In genomic region chr11:100852088-100852487, GRCm38 (mm10) we compare ENCODE assay signal across 23 mouse cellular contexts. TPM values are rescaled to one million over a fixed set of nuclear protein-coding genes. Genes with fewer than 3 reads are reported as not detected.
A peak's percentile ranks its signal among the peaks of the same experiment; 100 is the strongest.
DNase-seq lines count a peak whose midpoint lies in the region; ATAC-seq and TF ChIP-seq lines count a peak whose summit lies in the region.
"Had no signal": no experiment of that assay in that cellular context is flagged by ENCODE, and none has a peak within 500 bp of the region (broad histone marks: within the 10 kb centered on the region; RNA-seq: fewer than 3 reads in every experiment).

No protein-coding gene starts in this region.

- no peak overlapping the region for H3K27ac ChIP-seq in forebrain, embryonic 11.5 days (ENCODE audit: low read depth, low read length)
- H3K27ac ChIP-seq in forebrain, embryonic 15.5 days (replicated peaks): no peak overlapping the region
- H3K27ac ChIP-seq in stomach, postnatal 0 days (replicated peaks): no peak overlapping the region
- H3K27ac ChIP-seq: embryonic facial prominence, embryonic 12.5 days had no signal

- H3K36me3 ChIP-seq in forebrain, embryonic 11.5 days (ENCODE audit: control insufficient read depth, insufficient read depth, low read length): no peaks in the 10 kb centered on the region
- H3K36me3 ChIP-seq in forebrain, embryonic 15.5 days: no peaks in the 10 kb centered on the region
- no peaks in the 10 kb centered on the region for H3K36me3 ChIP-seq in stomach, postnatal 0 days (ENCODE audit: control insufficient read depth, insufficient read depth, low read length)
- H3K36me3 ChIP-seq: embryonic facial prominence, embryonic 10.5 days; embryonic facial prominence, embryonic 12.5 days; forebrain, embryonic 12.5 days; G1E had no signal

- H3K9me3 ChIP-seq in forebrain, embryonic 11.5 days (ENCODE audit: control insufficient read depth, low read length): no peaks in the 10 kb centered on the region
- no peaks in the 10 kb centered on the region for H3K9me3 ChIP-seq in forebrain, embryonic 15.5 days
- no peaks in the 10 kb centered on the region for H3K9me3 ChIP-seq in stomach, postnatal 0 days (ENCODE audit: control insufficient read depth, low read length)
- H3K9me3 ChIP-seq: embryonic facial prominence, embryonic 10.5 days; embryonic facial prominence, embryonic 12.5 days; forebrain, embryonic 12.5 days; G1E had no signal

- TF ChIP-seq EP300 in stomach, postnatal 0 days (optimal IDR thresholded peaks at IDR 0.05): no peak

- no peak overlapping the region for H3K9ac ChIP-seq in forebrain, embryonic 11.5 days (ENCODE audit: low read length)
- no peak overlapping the region for H3K9ac ChIP-seq in forebrain, embryonic 15.5 days (replicated peaks)
- H3K9ac ChIP-seq in stomach, postnatal 0 days (ENCODE audit: low read length): no peak overlapping the region
- H3K9ac ChIP-seq: embryonic facial prominence, embryonic 12.5 days; forebrain, embryonic 12.5 days; forebrain, postnatal 0 days had no signal

- no peaks in the 10 kb centered on the region; the same call in 1 of the 2 replicates for H3K4me1 ChIP-seq in forebrain, embryonic 11.5 days (replicated peaks; ENCODE audit: control insufficient read depth, insufficient read depth, low read length)
- peaks cover 26% of the 10 kb centered on the region for H3K4me1 ChIP-seq in forebrain, embryonic 15.5 days
- 0 out of 2 replicates have a peak, but pooled peaks cover 2% of the 10 kb centered on the region for H3K4me1 ChIP-seq in stomach, postnatal 0 days (replicated peaks; ENCODE audit: control insufficient read depth, insufficient read depth)

- peak; percentile 7 for DNase-seq in forebrain, embryonic 11.5 days (ENCODE audit: low spot score)
- peak; percentile 30 for DNase-seq in CD4-positive helper T cell, adult 2 months (ENCODE audit: low read depth, low spot score)
- DNase-seq in induced T-regulatory cell, adult 2 months (ENCODE audit: low read depth): peak; percentile 58
- DNase-seq in stomach, postnatal 0 days (ENCODE audit: low spot score): no peak
- DNase-seq in layer of hippocampus, postnatal 36 days: no peak
- no peak for DNase-seq in spleen, postnatal 36 days (ENCODE audit: low spot score in 2 of 2)
- DNase-seq: adrenal gland, adult 8-10 months; adrenal gland, postnatal 14 days; adrenal gland, postnatal 36 days; cerebellum, adult 11-12 months; cerebellum, adult 2 months; cerebellum, adult 9-10 months; cerebellum, postnatal 10 days; cerebellum, postnatal 25 days; forebrain, postnatal 0 days had no signal

- H3K4me3 ChIP-seq in forebrain, embryonic 11.5 days (ENCODE audit: low read depth, low read length): no peak overlapping the region
- no peak overlapping the region for H3K4me3 ChIP-seq in forebrain, embryonic 15.5 days
- no peak overlapping the region for H3K4me3 ChIP-seq in stomach, postnatal 0 days (ENCODE audit: low read depth, low read length)
- H3K4me3 ChIP-seq: embryonic facial prominence, embryonic 12.5 days; forebrain, embryonic 12.5 days had no signal

- ATAC-seq in forebrain, embryonic 11.5 days (replicated peaks; ENCODE audit: low FRiP score): no peak
- ATAC-seq in forebrain, embryonic 15.5 days (replicated peaks): no peak
- ATAC-seq in stomach, postnatal 0 days (ENCODE audit: low FRiP score, low TSS enrichment): peak; percentile 21; the same call in 1 of the 2 replicates
- ATAC-seq: activated CD4-positive, CD25-positive, alpha-beta regulatory T cell, adult 4 months; forebrain, embryonic 14.5 days; Patski had no signal

- WGBS in forebrain, embryonic 11.5 days: 93% methylated on average over 2 of the region's 2 CpGs
- WGBS in forebrain, embryonic 15.5 days: 95% methylated on average over 2 of the region's 2 CpGs
- WGBS in stomach, postnatal 0 days: 75% methylated on average over 2 of the region's 2 CpGs

- H3K4me2 ChIP-seq in forebrain, embryonic 11.5 days (ENCODE audit: low read depth, low read length, severe bottlenecking): no peak overlapping the region
- no peak overlapping the region for H3K4me2 ChIP-seq in forebrain, embryonic 15.5 days (replicated peaks)
- no peak overlapping the region for H3K4me2 ChIP-seq in stomach, postnatal 0 days (replicated peaks; ENCODE audit: low read depth)

- H3K27me3 ChIP-seq in forebrain, embryonic 11.5 days (ENCODE audit: control insufficient read depth, insufficient read depth, low read length): no peaks in the 10 kb centered on the region
- peaks cover 32% of the 10 kb centered on the region for H3K27me3 ChIP-seq in forebrain, embryonic 15.5 days
- no peaks in the 10 kb centered on the region for H3K27me3 ChIP-seq in stomach, postnatal 0 days (ENCODE audit: control insufficient read depth, insufficient read depth, low read length)
- H3K27me3 ChIP-seq: Patski had no signal

- no peak for TF ChIP-seq CTCF in stomach, postnatal 0 days (IDR thresholded peaks at IDR 0.05; ENCODE audit: low read depth)

RNA-seq across cellular contexts. Expression of gene Stat5b, which starts 1.6 kb away (rescaled TPM):
- polyA plus RNA-seq in forebrain, embryonic 11.5 days (2014; fragmentation: Nextera tagmentation; extraction: Ambion mirVana): 18.7 and 19.1 TPM in 2 replicates
- polyA plus RNA-seq in forebrain, embryonic 15.5 days (2015; fragmentation: Nextera tagmentation; extraction: Ambion mirVana): 11.4 and 13.3 TPM in 2 replicates
- 16.1 and 17.3 TPM in 2 replicates for polyA plus RNA-seq in stomach, postnatal 0 days (2015; fragmentation: Nextera tagmentation; extraction: Ambion mirVana)
- total RNA-seq in layer of hippocampus, postnatal 36 days (2021): 10 to 100 TPM; 11.7 to 12.7 TPM

RNA-seq across cellular contexts. Expression of gene Stat5a, which starts 7.1 kb away (rescaled TPM):
- polyA plus RNA-seq in forebrain, embryonic 11.5 days (2014; fragmentation: Nextera tagmentation; extraction: Ambion mirVana): 1.3 and 1.5 TPM in 2 replicates
- polyA plus RNA-seq in forebrain, embryonic 15.5 days (2015; fragmentation: Nextera tagmentation; extraction: Ambion mirVana): 0.71 and 1.0 TPM in 2 replicates
- 13.0 and 13.5 TPM in 2 replicates for polyA plus RNA-seq in stomach, postnatal 0 days (2015; fragmentation: Nextera tagmentation; extraction: Ambion mirVana)
- 1 to 10 TPM; 1.1 to 1.5 TPM for total RNA-seq in layer of hippocampus, postnatal 36 days (2021)

Comparison
In these comparisons a context has a peak if more than half of its experiments do, and no peak if none do; other contexts are left out.
1. DNase-seq: peak in forebrain, embryonic 11.5 days (single experiment), CD4-positive helper T cell, adult 2 months (single experiment) and induced T-regulatory cell, adult 2 months (single experiment); none in stomach, postnatal 0 days (single experiment), layer of hippocampus, postnatal 36 days (0 of 2) and spleen, postnatal 36 days (0 of 2).